Mouse (Mus musculus) megakaryocyte, embryonic 14.5 days (primary cell): Measurements from ENCODE around the gene Slc2a1.

Experiments
- FLI1 ChIP-seq: IDR thresholded peaks from 2 replicates; pipeline ENCODE4 v1.6.1; 2012; ENCODE audit warnings: low read length, inconsistent platforms, mixed read lengths
- GATA1 ChIP-seq: IDR thresholded peaks from 3 replicates; pipeline ENCODE4 v1.6.1; 2012; ENCODE audit warnings: mixed read lengths, low read length, inconsistent platforms, borderline replicate concordance

- TF ChIP-seq GATA1 (no peak), FLI1 (no peak)
Observed at GRCm38 (mm10) chr4:119131189-119131910, 22.8 kb downstream of the Slc2a1 start.
